Mouse (Mus musculus): Measurements from ENCODE around the gene Nkx1-2. TPM values are rescaled to one million over a fixed set of nuclear protein-coding genes. Genes with fewer than 3 reads are reported as not detected.

Nkx1-2 gene
- 4.5 and 6.8 TPM in 2 replicates for polyA plus RNA-seq (2014; fragmentation: Nextera tagmentation; extraction: Ambion mirVana)

GRCm38 (mm10) chr7:132599071-132599975 is at the start of gene Nkx1-2:
Gene Nkx1-2, minus strand, starts transcription at chr7:132599637.
- Histone ChIP-seq H3K27ac (ENCODE audit: low read depth, low read length) (no peak within 1 kb of the TSS), H3K9ac (ENCODE audit: low read depth, low read length) (no peak within 1 kb of the TSS; the same call in 1 of the 2 replicates), H3K4me2 (replicated peaks; ENCODE audit: low read depth, low read length) (peak within 1 kb of the TSS; percentile 36), H3K4me1 (replicated peaks; ENCODE audit: control insufficient read depth, insufficient read depth, low read length) (peaks cover 13% of the 10 kb centered on the region), H3K4me3 (ENCODE audit: low read depth, low read length) (peak within 1 kb of the TSS; percentile 32), H3K27me3 (ENCODE audit: control insufficient read depth, insufficient read depth, low read length) (peaks cover 60% of the 10 kb centered on the region), H3K9me3 (ENCODE audit: control insufficient read depth, low read length) (no peaks in the 10 kb centered on the region), H3K36me3 (ENCODE audit: control insufficient read depth, insufficient read depth, low read length) (no peaks in the 10 kb centered on the region)
- WGBS: 1% methylated on average over 34 of the region's 52 CpGs
- DNase-seq (ENCODE audit: low spot score) (peak; percentile 59), ATAC-seq (ENCODE audit: low FRiP score) (peak; percentile 49; the same call in 1 of the 2 replicates)

GRCm38 (mm10) chr7:132646514-132646913 is 47.1 kb upstream of the Nkx1-2 start:
- Histone ChIP-seq H3K27me3 (ENCODE audit: control insufficient read depth, insufficient read depth, low read length) (no peaks in the 10 kb centered on the region), H3K4me2 (replicated peaks; ENCODE audit: low read depth, low read length) (no peak overlapping the region), H3K9me3 (ENCODE audit: control insufficient read depth, low read length) (no peaks in the 10 kb centered on the region), H3K27ac (ENCODE audit: low read depth, low read length) (no peak overlapping the region), H3K4me3 (ENCODE audit: low read depth, low read length) (no peak overlapping the region), H3K9ac (ENCODE audit: low read depth, low read length) (no peak overlapping the region), H3K36me3 (ENCODE audit: control insufficient read depth, insufficient read depth, low read length) (no peaks in the 10 kb centered on the region), H3K4me1 (replicated peaks; ENCODE audit: control insufficient read depth, insufficient read depth, low read length) (no peaks in the 10 kb centered on the region)
- 90% methylated on average over 1 of the region's 1 CpGs for WGBS
- DNase-seq (ENCODE audit: low spot score) (no peak), ATAC-seq (ENCODE audit: low FRiP score) (no peak)

GRCm38 (mm10) chr7:132644605-132645279 is 45.3 kb upstream of the Nkx1-2 start:
- H3K36me3 ChIP-seq (ENCODE audit: control insufficient read depth, insufficient read depth, low read length): no peaks in the 10 kb centered on the region
- no peak overlapping the region for H3K9ac ChIP-seq (ENCODE audit: low read depth, low read length)
- WGBS: 86% methylated on average over 11 of the region's 11 CpGs
- H3K27me3 ChIP-seq (ENCODE audit: control insufficient read depth, insufficient read depth, low read length): no peaks in the 10 kb centered on the region
- no peak overlapping the region for H3K27ac ChIP-seq (ENCODE audit: low read depth, low read length)
- DNase-seq (ENCODE audit: low spot score) (no peak), ATAC-seq (ENCODE audit: low FRiP score) (no peak)
- H3K4me2 ChIP-seq (replicated peaks; ENCODE audit: low read depth, low read length): no peak overlapping the region
- H3K9me3 ChIP-seq (ENCODE audit: control insufficient read depth, low read length): no peaks in the 10 kb centered on the region
- no peak overlapping the region for H3K4me3 ChIP-seq (ENCODE audit: low read depth, low read length)
- H3K4me1 ChIP-seq (replicated peaks; ENCODE audit: control insufficient read depth, insufficient read depth, low read length): no peaks in the 10 kb centered on the region

- no peak for DNase-seq (ENCODE audit: low spot score)
- ATAC-seq (ENCODE audit: low FRiP score): no peak
- no peak overlapping the region for H3K9ac ChIP-seq (ENCODE audit: low read depth, low read length)
Measured at GRCm38 (mm10) chr7:132641606-132642005, 42.2 kb upstream of the Nkx1-2 start.

GRCm38 (mm10) chr7:132640946-132641345 is 41.5 kb upstream of the Nkx1-2 start:
- DNase-seq (ENCODE audit: low spot score) (peak; percentile 12), ATAC-seq (ENCODE audit: low FRiP score) (peak; percentile 38; the same call in 1 of the 2 replicates)
- no peak overlapping the region for H3K27ac ChIP-seq (ENCODE audit: low read depth, low read length)
- H3K4me2 ChIP-seq (replicated peaks; ENCODE audit: low read depth, low read length): no peak overlapping the region
- H3K36me3 ChIP-seq (ENCODE audit: control insufficient read depth, insufficient read depth, low read length): no peaks in the 10 kb centered on the region
- H3K9me3 ChIP-seq (ENCODE audit: control insufficient read depth, low read length): no peaks in the 10 kb centered on the region
- no peaks in the 10 kb centered on the region for H3K27me3 ChIP-seq (ENCODE audit: control insufficient read depth, insufficient read depth, low read length)
- H3K9ac ChIP-seq (ENCODE audit: low read depth, low read length): no peak overlapping the region
- 0 out of 2 replicates have a peak, but pooled peaks cover 2% of the 10 kb centered on the region for H3K4me1 ChIP-seq (replicated peaks; ENCODE audit: control insufficient read depth, insufficient read depth, low read length)
- H3K4me3 ChIP-seq (ENCODE audit: low read depth, low read length): no peak overlapping the region
- WGBS: 44% methylated on average over 9 of the region's 9 CpGs

More at GRCm38 (mm10) chr7:132641606-132642005, 42.2 kb upstream of the Nkx1-2 start:
- Histone ChIP-seq H3K36me3 (ENCODE audit: control insufficient read depth, insufficient read depth, low read length) (no peaks in the 10 kb centered on the region), H3K4me2 (replicated peaks; ENCODE audit: low read depth, low read length) (no peak overlapping the region), H3K4me1 (replicated peaks; ENCODE audit: control insufficient read depth, insufficient read depth, low read length) (0 out of 2 replicates have a peak, but pooled peaks cover 2% of the 10 kb centered on the region), H3K9me3 (ENCODE audit: control insufficient read depth, low read length) (no peaks in the 10 kb centered on the region), H3K4me3 (ENCODE audit: low read depth, low read length) (no peak overlapping the region), H3K27me3 (ENCODE audit: control insufficient read depth, insufficient read depth, low read length) (no peaks in the 10 kb centered on the region), H3K27ac (ENCODE audit: low read depth, low read length) (no peak overlapping the region)
- WGBS: 84% methylated on average over 1 of the region's 1 CpGs

GRCm38 (mm10) chr7:132638446-132639087 is 39.1 kb upstream of the Nkx1-2 start:
- peak; percentile 67; the same call in 1 of the 2 replicates for ATAC-seq (ENCODE audit: low FRiP score)
- H3K27ac ChIP-seq (ENCODE audit: low read depth, low read length): no peak overlapping the region

GRCm38 (mm10) chr7:132637292-132637691 is 37.9 kb upstream of the Nkx1-2 start:
- Histone ChIP-seq H3K9me3 (ENCODE audit: control insufficient read depth, low read length) (no peaks in the 10 kb centered on the region), H3K4me2 (replicated peaks; ENCODE audit: low read depth, low read length) (no peak overlapping the region), H3K27ac (ENCODE audit: low read depth, low read length) (no peak overlapping the region), H3K9ac (ENCODE audit: low read depth, low read length) (no peak overlapping the region), H3K36me3 (ENCODE audit: control insufficient read depth, insufficient read depth, low read length) (no peaks in the 10 kb centered on the region), H3K4me1 (replicated peaks; ENCODE audit: control insufficient read depth, insufficient read depth, low read length) (0 out of 2 replicates have a peak, but pooled peaks cover 2% of the 10 kb centered on the region), H3K27me3 (ENCODE audit: control insufficient read depth, insufficient read depth, low read length) (no peaks in the 10 kb centered on the region), H3K4me3 (ENCODE audit: low read depth, low read length) (no peak overlapping the region)
- WGBS: 31% methylated on average over 12 of the region's 12 CpGs
- ATAC-seq (ENCODE audit: low FRiP score) (no peak), DNase-seq (ENCODE audit: low spot score) (peak; percentile 31)

More at GRCm38 (mm10) chr7:132638446-132639087, 39.1 kb upstream of the Nkx1-2 start:
- Histone ChIP-seq H3K4me3 (ENCODE audit: low read depth, low read length) (no peak overlapping the region), H3K4me1 (replicated peaks; ENCODE audit: control insufficient read depth, insufficient read depth, low read length) (0 out of 2 replicates have a peak, but pooled peaks cover 2% of the 10 kb centered on the region), H3K9ac (ENCODE audit: low read depth, low read length) (no peak overlapping the region), H3K9me3 (ENCODE audit: control insufficient read depth, low read length) (no peaks in the 10 kb centered on the region), H3K4me2 (replicated peaks; ENCODE audit: low read depth, low read length) (no peak overlapping the region), H3K27me3 (ENCODE audit: control insufficient read depth, insufficient read depth, low read length) (no peaks in the 10 kb centered on the region), H3K36me3 (ENCODE audit: control insufficient read depth, insufficient read depth, low read length) (no peaks in the 10 kb centered on the region)
- WGBS: 60% methylated on average over 12 of the region's 12 CpGs
- peak; percentile 81 for DNase-seq (ENCODE audit: low spot score)

GRCm38 (mm10) chr7:132631313-132631712 is 31.9 kb upstream of the Nkx1-2 start:
- Histone ChIP-seq H3K27me3 (ENCODE audit: control insufficient read depth, insufficient read depth, low read length) (no peaks in the 10 kb centered on the region), H3K4me3 (ENCODE audit: low read depth, low read length) (no peak overlapping the region), H3K36me3 (ENCODE audit: control insufficient read depth, insufficient read depth, low read length) (no peaks in the 10 kb centered on the region), H3K9me3 (ENCODE audit: control insufficient read depth, low read length) (no peaks in the 10 kb centered on the region), H3K27ac (ENCODE audit: low read depth, low read length) (no peak overlapping the region), H3K9ac (ENCODE audit: low read depth, low read length) (no peak overlapping the region), H3K4me1 (replicated peaks; ENCODE audit: control insufficient read depth, insufficient read depth, low read length) (no peaks in the 10 kb centered on the region), H3K4me2 (replicated peaks; ENCODE audit: low read depth, low read length) (no peak overlapping the region)
- no peak for ATAC-seq (ENCODE audit: low FRiP score)
- 83% methylated on average over 11 of the region's 11 CpGs for WGBS
- DNase-seq (ENCODE audit: low spot score): no peak

All from hindbrain, embryonic 11.5 days (tissue).